Mouse (Mus musculus) heart, adult 2 months (tissue): ENCODE measurements around the gene Gnao1. TPM values are rescaled to one million over a fixed set of nuclear protein-coding genes. Genes with fewer than 3 reads are reported as not detected.
A peak's percentile ranks its signal among the peaks of the same experiment; 100 is the strongest.

Experiments
- DNase-seq, 2 experiments: peaks; one replicate each; pipeline ENCODE4 v3.0.0; 2021
- H3K27ac ChIP-seq: fragments of 200-600 bp; 2 replicates; pipeline ENCODE4 v1.8.1; 2022
- H3K27me3 ChIP-seq: fragments of 200-500 bp; 2 replicates; pipeline ENCODE4 v1.6.1; 2012; ENCODE audit warnings: mild to moderate bottlenecking, low read length, inconsistent platforms, mixed read lengths; ENCODE audit not compliant: control insufficient read depth, insufficient read depth
- H3K36me3 ChIP-seq: fragments of 200-500 bp; 2 replicates; pipeline ENCODE4 v1.6.1; 2012; ENCODE audit warnings: low read length, inconsistent platforms; ENCODE audit not compliant: control insufficient read depth, insufficient read depth
- H3K4me1 ChIP-seq: fragments of 200-500 bp; 2 replicates; pipeline ENCODE4 v1.6.1; 2011; ENCODE audit warnings: low read length; ENCODE audit not compliant: control insufficient read depth, insufficient read depth
- H3K4me3 ChIP-seq: fragments of 200-600 bp; 2 replicates; pipeline ENCODE4 v1.8.1; 2022
- H3K79me2 ChIP-seq: fragments of 200-500 bp; replicated peaks from 2 replicates; pipeline ENCODE4 v1.6.1; 2012; ENCODE audit warnings: mild to moderate bottlenecking, inconsistent platforms, low read length, moderate library complexity, mixed read lengths; ENCODE audit not compliant: control insufficient read depth, insufficient read depth
- H3K9ac ChIP-seq: fragments of 200-500 bp; 2 replicates; pipeline ENCODE4 v1.6.1; 2012; ENCODE audit warnings: low read depth, mild to moderate bottlenecking, control low read depth, inconsistent platforms, low read length, mixed read lengths
- CTCF ChIP-seq: fragments of 200-600 bp; IDR thresholded peaks from 2 replicates; pipeline ENCODE4 v1.8.1; 2022; ENCODE audit warnings: antibody characterized with exemption, mild to moderate bottlenecking, moderate library complexity
- EP300 ChIP-seq: fragments of 200-500 bp; IDR thresholded peaks from 2 replicates; pipeline ENCODE4 v1.6.1; 2011; ENCODE audit warnings: low read depth, low read length, control low read depth; ENCODE audit not compliant: insufficient read depth
- POLR2A ChIP-seq: fragments of 200-500 bp; IDR thresholded peaks from 2 replicates; pipeline ENCODE4 v1.6.1; 2011; ENCODE audit warnings: mild to moderate bottlenecking, low read depth, low read length, control low read depth; ENCODE audit not compliant: insufficient read depth
- WGBS: fragments of 180-500 bp; shearing (Covaris S2); methylation state at CpG from one replicate; pipeline ENCODE4 v1.1.7; 2018; 5-methylcytosine and 5-hydroxymethylcytosine counted together
- intact Hi-C: fragments of 180-260 bp; cut with DNase I; formaldehyde crosslinking; loops from one replicate; pipeline ENCODE4 v1.15.1; 2025
- polyA plus RNA-seq: library from polyadenylated mRNA; depleted of rRNA; stranded (reverse); fragments of >200 nt; gene quantifications from 2 replicates; pipeline ENCODE4 v1.2.3, GENCODE M21; 2012
- total RNA-seq, 2 experiments: library from RNA; stranded (reverse); gene quantifications; 2 replicates each; pipeline ENCODE4 v1.2.3; 2021

Gene Gnao1
- total and polyA plus RNA-seq, 3 experiments = 22.4 to 28.3 (median 23.7) TPM

DNA sequence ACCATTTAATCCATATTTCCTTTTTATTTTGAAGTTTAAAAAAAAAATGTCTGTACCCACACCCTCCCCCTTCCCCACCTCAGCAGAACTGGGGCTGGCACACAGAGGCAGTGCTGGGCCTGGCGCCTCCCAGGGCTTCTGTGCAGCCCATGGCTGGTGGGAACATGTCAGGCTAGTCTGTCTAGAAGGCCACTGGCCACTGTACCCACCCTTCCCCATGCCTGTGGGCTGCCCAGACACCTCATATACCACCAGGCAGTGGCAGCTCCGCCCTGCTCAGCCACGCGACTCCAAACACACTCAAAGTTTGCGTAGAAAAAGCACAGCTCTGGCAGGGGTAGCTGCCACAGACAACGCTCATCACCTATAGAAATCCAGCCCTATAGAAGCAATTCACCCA, 158.5 kb downstream of the Gnao1 start:
- no peak for TF ChIP-seq POLR2A
- TF ChIP-seq EP300 = no peak
- no peak for TF ChIP-seq CTCF
- H3K4me3 ChIP-seq = no peak overlapping the region
- WGBS = 89% methylated on average over 6 of the region's 6 CpGs
- no peaks in the 10 kb centered on the region for H3K79me2 ChIP-seq
- no peak for DNase-seq
- no peak overlapping the region for H3K27ac ChIP-seq
- no peaks in the 10 kb centered on the region for H3K36me3 ChIP-seq
- H3K9ac ChIP-seq = no peak overlapping the region
- H3K27me3 ChIP-seq = no peaks in the 10 kb centered on the region
- peaks cover 2% of the 10 kb centered on the region; the same call in 1 of the 2 replicates for H3K4me1 ChIP-seq
- intact Hi-C loops = no loop called here

DNA sequence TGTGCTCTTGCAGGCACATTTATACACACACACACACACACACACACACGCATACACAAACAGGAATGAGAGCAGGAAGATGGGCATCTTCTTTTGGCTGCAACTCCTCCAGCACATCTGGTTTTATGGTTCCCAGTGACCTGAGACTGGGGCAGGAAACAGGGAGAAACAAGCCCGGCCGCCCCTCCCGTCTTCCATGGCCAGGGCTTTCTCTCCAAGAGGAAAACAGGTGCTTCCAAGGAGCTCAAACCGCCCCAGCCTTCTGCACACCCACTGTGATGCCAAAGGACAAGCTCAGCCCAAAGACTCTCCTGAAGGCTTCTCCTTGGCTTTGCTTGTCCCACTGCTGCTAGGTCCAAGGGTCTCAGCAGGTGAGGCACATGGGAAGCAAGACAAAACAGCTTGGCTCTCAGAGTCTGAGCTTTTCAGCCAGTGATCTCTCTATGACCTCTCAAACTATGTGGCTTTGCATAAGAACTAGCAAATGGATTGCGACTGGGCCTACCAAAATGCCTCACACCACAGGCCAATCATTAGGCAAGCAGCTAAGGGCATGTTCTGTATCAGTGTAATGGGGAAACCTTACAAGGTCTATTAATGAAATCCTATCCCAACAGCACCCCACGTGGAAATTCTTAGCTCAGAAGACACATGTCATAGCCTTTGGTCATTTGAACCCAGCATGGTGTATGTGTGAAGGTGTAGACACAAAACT, 160.0 kb downstream of the Gnao1 start:
- no peaks in the 10 kb centered on the region for H3K27me3 ChIP-seq
- intact Hi-C loops = no loop called here
- H3K4me1 ChIP-seq = peaks cover 2% of the 10 kb centered on the region; the same call in 1 of the 2 replicates
- H3K79me2 ChIP-seq = no peaks in the 10 kb centered on the region
- DNase-seq = no peak
- H3K9ac ChIP-seq = no peak overlapping the region
- no peak overlapping the region for H3K27ac ChIP-seq
- H3K36me3 ChIP-seq = no peaks in the 10 kb centered on the region
- no peak overlapping the region for H3K4me3 ChIP-seq
- WGBS = 58% methylated on average over 7 of the region's 7 CpGs
- no peak for TF ChIP-seq POLR2A
- no peak for TF ChIP-seq EP300
- TF ChIP-seq CTCF = no peak

DNA sequence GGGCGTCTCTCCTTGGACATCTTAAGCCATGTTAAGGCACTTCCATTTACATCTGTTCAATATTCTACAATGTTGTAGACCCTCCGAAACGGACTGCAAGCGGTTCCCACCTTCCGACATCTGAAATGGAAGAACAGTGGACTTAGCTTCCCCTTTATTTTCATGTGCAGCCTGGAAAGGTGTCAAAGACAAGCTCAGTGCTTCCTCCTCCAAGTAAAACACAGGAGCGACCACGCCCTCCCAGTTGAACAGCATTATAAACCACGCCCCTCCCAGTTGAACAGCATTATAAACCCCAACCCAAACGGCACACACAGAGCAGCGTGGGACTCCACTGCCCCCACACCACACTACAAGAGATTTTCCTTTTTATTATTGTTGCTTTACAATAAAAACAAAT, 161.7 kb downstream of the Gnao1 start:
- H3K79me2 ChIP-seq = no peaks in the 10 kb centered on the region
- intact Hi-C loops = no loop called here
- no peak overlapping the region for H3K4me3 ChIP-seq
- no peak overlapping the region for H3K9ac ChIP-seq
- TF ChIP-seq POLR2A (no peak), EP300 (no peak), CTCF (no peak)
- no peaks in the 10 kb centered on the region for H3K36me3 ChIP-seq
- WGBS = 90% methylated on average over 10 of the region's 10 CpGs
- peaks cover 2% of the 10 kb centered on the region; the same call in 1 of the 2 replicates for H3K4me1 ChIP-seq
- no peak overlapping the region for H3K27ac ChIP-seq
- no peaks in the 10 kb centered on the region for H3K27me3 ChIP-seq
- DNase-seq = peak in 1 of 2 experiments; percentile 6

DNA sequence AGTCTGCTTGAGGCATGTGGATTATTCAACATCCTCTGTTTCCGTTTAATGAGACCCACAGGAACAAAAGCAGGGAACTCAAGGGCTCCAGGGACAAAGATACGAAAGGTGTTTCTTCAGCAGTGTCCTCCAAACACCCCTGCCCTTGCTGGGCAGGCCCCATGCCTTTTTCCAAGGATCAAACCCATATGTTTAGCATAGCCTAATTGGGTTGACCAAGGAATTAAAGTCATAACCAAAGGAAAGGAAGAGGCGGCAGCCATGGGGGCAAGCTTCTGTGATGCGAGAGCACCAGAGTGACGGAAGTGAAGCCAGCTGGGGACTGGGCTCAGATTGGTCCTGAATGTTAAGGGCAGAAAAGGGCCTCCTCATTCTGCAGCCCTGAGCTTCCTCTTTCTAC, 162.4 kb downstream of the Gnao1 start:
- DNase-seq = peak in 1 of 2 experiments; percentile 11
- Histone ChIP-seq H3K27me3 (no peaks in the 10 kb centered on the region), H3K79me2 (no peaks in the 10 kb centered on the region), H3K9ac (no peak overlapping the region), H3K4me3 (no peak overlapping the region), H3K27ac (no peak overlapping the region), H3K4me1 (peaks cover 2% of the 10 kb centered on the region; the same call in 1 of the 2 replicates), H3K36me3 (no peaks in the 10 kb centered on the region)
- intact Hi-C loops = no loop called here
- TF ChIP-seq EP300 (no peak), POLR2A (no peak), CTCF (no peak)
- 90% methylated on average over 5 of the region's 5 CpGs for WGBS

DNA sequence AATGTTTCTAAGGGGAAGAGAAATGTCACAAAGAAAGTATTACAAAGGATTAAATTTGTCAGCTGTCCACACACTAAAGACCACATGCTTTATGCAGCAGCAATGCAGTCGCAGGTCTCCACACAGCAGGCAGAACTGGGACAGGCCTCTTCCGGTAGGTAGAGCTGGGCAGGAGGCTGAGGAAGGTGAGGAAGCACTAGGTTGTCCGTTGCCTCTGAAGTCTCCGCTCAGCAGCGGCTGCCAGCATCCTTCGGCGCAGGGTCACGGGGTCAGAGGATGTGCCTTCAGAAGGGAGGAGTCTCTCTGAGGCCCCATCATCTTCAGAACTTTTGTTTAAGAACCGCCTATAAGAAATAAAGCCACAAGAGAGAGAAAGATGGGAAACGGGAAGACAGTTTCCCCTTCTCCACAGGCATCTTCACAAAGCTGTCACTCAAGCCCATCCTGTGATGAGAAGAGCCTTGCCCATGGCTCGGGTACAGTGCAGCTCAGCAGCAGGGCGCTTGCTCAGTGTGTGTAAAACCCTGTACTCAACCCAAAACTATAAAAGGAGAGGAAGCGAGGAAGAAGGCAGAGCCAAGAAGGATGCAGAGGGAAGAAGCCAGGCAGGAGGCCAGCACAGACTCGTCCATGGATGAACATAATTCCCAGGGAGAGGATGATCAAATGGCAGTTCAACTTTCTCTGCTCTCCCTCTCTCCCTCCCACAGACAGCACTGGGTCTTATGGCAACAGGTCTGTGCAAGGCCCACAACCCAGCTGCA, 163.4 kb downstream of the Gnao1 start:
- 83% methylated on average over 14 of the region's 14 CpGs for WGBS
- no peaks in the 10 kb centered on the region for H3K36me3 ChIP-seq

More for the DNA sequence above, 163.4 kb downstream of the Gnao1 start:
- peak in 1 of 2 experiments; percentile 11 for DNase-seq
- H3K4me3 ChIP-seq = no peak overlapping the region
- peaks cover 2% of the 10 kb centered on the region; the same call in 1 of the 2 replicates for H3K4me1 ChIP-seq
- H3K79me2 ChIP-seq = no peaks in the 10 kb centered on the region
- intact Hi-C loops = no loop called here
- TF ChIP-seq CTCF (no peak), EP300 (no peak), POLR2A (no peak)
- no peaks in the 10 kb centered on the region for H3K27me3 ChIP-seq
- no peak overlapping the region for H3K9ac ChIP-seq
- no peak overlapping the region for H3K27ac ChIP-seq
